Mouse (Mus musculus) forebrain, embryonic 16.5 days (tissue): ENCODE results near the gene Trim67. TPM values are rescaled to one million over a fixed set of nuclear protein-coding genes. Genes with fewer than 3 reads are reported as not detected.

Experiments used
- ATAC-seq: fragments of 200-750 bp; cut with Nextera tagmentation; 2 replicates; pipeline ENCODE4 v1.8.0; 2017; ENCODE audit warnings: mild to moderate bottlenecking, moderate library complexity
- H3K27ac ChIP-seq: fragments of 300-500 bp; sonication (generic); 2 replicates; pipeline ENCODE4 v1.5.1; 2014; ENCODE audit warnings: low read length, control low read depth
- H3K27me3 ChIP-seq: fragments of 300-500 bp; sonication (generic); replicated peaks from 2 replicates; pipeline ENCODE4 v1.6.1; 2014; ENCODE audit warnings: low read length; ENCODE audit not compliant: control insufficient read depth, insufficient read depth
- H3K36me3 ChIP-seq: fragments of 300-500 bp; sonication (generic); 2 replicates; pipeline ENCODE4 v1.6.1; 2014; ENCODE audit not compliant: control insufficient read depth, insufficient read depth
- H3K4me1 ChIP-seq: fragments of 300-500 bp; sonication (generic); replicated peaks from 2 replicates; pipeline ENCODE4 v1.6.1; 2014; ENCODE audit warnings: low read length; ENCODE audit not compliant: control insufficient read depth, insufficient read depth
- H3K4me2 ChIP-seq: fragments of 300-500 bp; sonication (generic); 2 replicates; pipeline ENCODE4 v1.6.1; 2014; ENCODE audit warnings: mild to moderate bottlenecking, low read length, control low read depth
- H3K4me3 ChIP-seq: fragments of 300-500 bp; sonication (generic); replicated peaks from 2 replicates; pipeline ENCODE4 v1.5.1; 2014; ENCODE audit warnings: mild to moderate bottlenecking, low read length, control low read depth
- H3K9ac ChIP-seq: fragments of 300-500 bp; sonication (generic); replicated peaks from 2 replicates; pipeline ENCODE4 v1.6.1; 2014; ENCODE audit warnings: low read depth, low read length, control low read depth
- H3K9me3 ChIP-seq: fragments of 300-500 bp; sonication (generic); 2 replicates; pipeline ENCODE4 v1.6.1; 2016; ENCODE audit warnings: low read length; ENCODE audit not compliant: control insufficient read depth
- WGBS: fragments of 180-500 bp; shearing (Covaris S2); extraction: QIAGEN DNeasy Blood & Tissue Kit; methylation state at CpG from one replicate; pipeline ENCODE4 v1.1.7; 2014; 5-methylcytosine and 5-hydroxymethylcytosine counted together
- polyA plus RNA-seq: library from polyadenylated mRNA; unstranded; fragments of >200 nt; fragmentation: Nextera tagmentation; extraction: Ambion mirVana; gene quantifications from 2 replicates; pipeline ENCODE4 v1.2.1, GENCODE M21; 2015

The Trim67 gene
- polyA plus RNA-seq, 1 experiment from 2014 or later, result 30.4 TPM

DNA sequence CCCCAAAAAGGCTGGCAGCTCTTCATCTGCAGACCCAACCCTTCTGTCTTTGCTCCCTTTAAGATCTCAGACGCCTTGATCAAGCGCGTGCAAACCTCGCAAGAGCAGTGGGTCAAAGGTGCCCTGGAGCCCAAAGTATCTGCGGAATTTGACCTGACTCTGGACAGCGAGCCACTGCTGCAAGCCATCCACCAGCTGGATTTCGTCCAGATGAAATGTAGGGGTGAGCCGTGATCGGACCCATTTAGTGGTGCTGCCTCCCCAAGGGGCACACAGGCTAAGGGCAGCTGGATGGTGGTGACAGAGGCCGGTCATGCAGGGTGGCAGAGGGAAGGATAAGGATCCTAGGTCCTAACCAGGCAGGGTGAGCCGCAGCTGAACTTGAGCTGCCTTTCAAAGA lies 27.2 kb downstream of the Trim67 start:
- 76% methylated on average over 11 of the region's 11 CpGs for WGBS
- H3K4me2 ChIP-seq, result no peak overlapping the region
- H3K27ac ChIP-seq, result no peak overlapping the region
- H3K27me3 ChIP-seq, result no peaks in the 10 kb centered on the region
- no peak for ATAC-seq
- H3K4me3 ChIP-seq, result no peak overlapping the region
- H3K4me1 ChIP-seq, result no peaks in the 10 kb centered on the region
- peaks cover 24% of the 10 kb centered on the region for H3K36me3 ChIP-seq
- H3K9ac ChIP-seq, result no peak overlapping the region
- no peaks in the 10 kb centered on the region for H3K9me3 ChIP-seq

GRCm38 (mm10) chr8:124823497-124823896 lies 30.6 kb downstream of the Trim67 start:
- no peak overlapping the region for H3K4me3 ChIP-seq
- no peak overlapping the region for H3K27ac ChIP-seq
- peaks cover 11% of the 10 kb centered on the region for H3K36me3 ChIP-seq
- no peak for ATAC-seq
- no peak overlapping the region for H3K4me2 ChIP-seq
- no peaks in the 10 kb centered on the region for H3K4me1 ChIP-seq
- no peaks in the 10 kb centered on the region for H3K27me3 ChIP-seq
- WGBS, result 80% methylated on average over 6 of the region's 6 CpGs
- H3K9ac ChIP-seq, result no peak overlapping the region
- no peaks in the 10 kb centered on the region for H3K9me3 ChIP-seq

DNA sequence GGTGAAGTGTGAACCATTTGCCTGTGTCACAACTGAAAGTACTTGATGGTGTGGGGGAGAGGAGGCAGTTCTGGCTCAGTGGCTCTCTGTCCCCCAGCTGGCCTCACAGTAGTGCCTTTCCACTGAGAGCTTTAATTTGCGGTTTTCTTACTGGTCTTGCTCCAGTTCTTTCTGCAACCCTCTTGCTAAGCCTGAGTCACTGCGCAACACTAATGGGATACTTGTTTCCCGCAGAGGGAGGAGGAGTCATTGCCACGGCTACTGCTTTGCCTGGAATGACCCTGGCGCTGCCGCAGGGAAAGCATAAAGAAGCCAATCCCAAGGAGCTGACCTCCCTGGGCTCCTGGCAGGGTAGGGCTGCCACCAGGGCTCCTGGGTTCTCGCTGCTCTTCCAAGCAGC lies 33.8 kb downstream of the Trim67 start:
- Histone ChIP-seq H3K4me2 (no peak overlapping the region), H3K27ac (no peak overlapping the region), H3K27me3 (no peaks in the 10 kb centered on the region; the same call in 1 of the 2 replicates), H3K9ac (no peak overlapping the region), H3K36me3 (peaks cover 18% of the 10 kb centered on the region), H3K4me3 (no peak overlapping the region), H3K4me1 (no peaks in the 10 kb centered on the region), H3K9me3 (no peaks in the 10 kb centered on the region)
- ATAC-seq, result no peak
- WGBS, result 33% methylated on average over 7 of the region's 7 CpGs

DNA sequence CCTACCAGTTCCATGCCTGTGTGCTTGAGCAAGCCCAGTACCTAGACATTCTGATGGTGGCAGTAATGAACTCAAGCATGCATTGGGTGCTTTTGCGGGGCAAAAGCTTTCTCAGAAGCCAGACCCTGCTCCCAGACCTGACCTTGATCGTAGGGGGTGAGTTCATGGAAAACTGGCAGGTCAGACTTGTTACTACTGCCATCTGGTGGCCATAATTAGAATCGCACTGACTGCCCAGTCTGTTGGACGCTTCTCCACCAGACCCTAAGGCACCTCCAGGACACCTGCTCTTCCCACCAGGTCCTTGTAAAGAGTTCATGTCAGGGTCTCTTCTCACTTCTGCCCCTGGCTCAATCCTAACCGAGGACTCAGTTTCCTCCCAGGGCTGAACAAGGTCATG lies 34.5 kb downstream of the Trim67 start:
- peaks cover 18% of the 10 kb centered on the region for H3K36me3 ChIP-seq
- H3K4me3 ChIP-seq, result no peak overlapping the region
- no peak overlapping the region for H3K9ac ChIP-seq
- no peaks in the 10 kb centered on the region for H3K4me1 ChIP-seq
- WGBS, result 2% methylated on average over 5 of the region's 5 CpGs
- ATAC-seq, result no peak; the same call in 1 of the 2 replicates
- H3K4me2 ChIP-seq, result no peak overlapping the region
- no peaks in the 10 kb centered on the region for H3K9me3 ChIP-seq
- H3K27ac ChIP-seq, result no peak overlapping the region
- H3K27me3 ChIP-seq, result no peaks in the 10 kb centered on the region; the same call in 1 of the 2 replicates

DNA sequence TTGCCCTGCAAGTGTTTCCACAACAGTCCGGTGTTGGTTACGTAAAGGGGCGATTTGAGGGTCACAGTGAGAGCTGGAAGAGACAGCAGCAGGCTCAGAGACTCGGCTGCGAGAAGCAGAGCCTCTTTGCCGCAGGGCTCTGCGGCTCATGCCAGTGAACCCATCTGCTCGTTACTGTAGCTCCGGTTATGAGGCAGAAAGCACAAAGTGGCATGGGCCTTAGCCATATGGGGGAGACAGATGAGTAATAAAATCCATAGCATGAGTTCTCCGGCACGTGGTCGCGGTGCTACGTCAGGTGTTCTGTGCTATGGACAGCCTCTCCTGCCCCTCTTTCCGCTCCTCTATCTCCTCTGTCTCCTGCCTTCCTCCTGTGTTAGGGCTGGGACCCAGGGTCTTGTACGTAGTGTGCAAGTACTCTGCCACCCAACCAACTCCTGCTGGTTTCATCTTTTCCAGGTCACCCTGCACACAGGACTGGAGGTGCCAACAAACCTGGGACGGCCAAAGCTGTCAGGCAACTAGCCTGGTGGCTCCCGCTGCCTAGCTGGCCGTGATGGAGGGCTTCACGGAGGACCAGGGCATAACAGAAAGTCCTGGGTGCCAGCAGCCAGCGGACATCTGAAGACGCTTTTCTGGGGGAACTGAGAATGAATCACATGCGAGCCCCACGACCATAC lies 35.8 kb downstream of the Trim67 start:
- 77% methylated on average over 24 of the region's 24 CpGs for WGBS
- Histone ChIP-seq H3K4me3 (no peak overlapping the region), H3K27ac (no peak overlapping the region), H3K36me3 (peaks cover 17% of the 10 kb centered on the region), H3K27me3 (no peaks in the 10 kb centered on the region; the same call in 1 of the 2 replicates), H3K4me2 (no peak overlapping the region), H3K4me1 (no peaks in the 10 kb centered on the region), H3K9me3 (no peaks in the 10 kb centered on the region), H3K9ac (no peak overlapping the region)
- no peak for ATAC-seq

- no peak for ATAC-seq
- WGBS, result 81% methylated on average over 13 of the region's 13 CpGs
- Histone ChIP-seq H3K4me2 (no peak overlapping the region), H3K9me3 (no peaks in the 10 kb centered on the region), H3K9ac (no peak overlapping the region), H3K36me3 (0 out of 2 replicates have a peak, but pooled peaks cover 9% of the 10 kb centered on the region), H3K27me3 (no peaks in the 10 kb centered on the region; the same call in 1 of the 2 replicates), H3K4me3 (no peak overlapping the region), H3K4me1 (no peaks in the 10 kb centered on the region), H3K27ac (no peak overlapping the region)
These were observed 37.2 kb downstream of the Trim67 start for GRCm38 (mm10) chr8:124830050-124830449.

GRCm38 (mm10) chr8:124831531-124831930 lies 38.6 kb downstream of the Trim67 start:
- no peaks in the 10 kb centered on the region for H3K9me3 ChIP-seq
- H3K4me2 ChIP-seq, result no peak overlapping the region
- 0 out of 2 replicates have a peak, but pooled peaks cover 9% of the 10 kb centered on the region for H3K36me3 ChIP-seq
- no peaks in the 10 kb centered on the region for H3K4me1 ChIP-seq
- ATAC-seq, result no peak
- no peaks in the 10 kb centered on the region; the same call in 1 of the 2 replicates for H3K27me3 ChIP-seq
- no peak overlapping the region for H3K9ac ChIP-seq
- H3K4me3 ChIP-seq, result no peak overlapping the region
- 75% methylated on average over 6 of the region's 6 CpGs for WGBS
- H3K27ac ChIP-seq, result no peak overlapping the region

- Histone ChIP-seq H3K27me3 (no peaks in the 10 kb centered on the region; the same call in 1 of the 2 replicates), H3K4me3 (no peak overlapping the region), H3K9me3 (no peaks in the 10 kb centered on the region), H3K9ac (no peak overlapping the region), H3K27ac (no peak overlapping the region), H3K36me3 (0 out of 2 replicates have a peak, but pooled peaks cover 9% of the 10 kb centered on the region), H3K4me2 (no peak overlapping the region), H3K4me1 (no peaks in the 10 kb centered on the region)
- no peak for ATAC-seq
- 80% methylated on average over 6 of the region's 6 CpGs for WGBS
These were observed 39.0 kb downstream of the Trim67 start for GRCm38 (mm10) chr8:124831941-124832340.

- no peak overlapping the region for H3K27ac ChIP-seq
- WGBS, result 45% methylated on average over 15 of the region's 15 CpGs
- ATAC-seq, result no peak
- no peak overlapping the region for H3K9ac ChIP-seq
- H3K9me3 ChIP-seq, result no peaks in the 10 kb centered on the region
- H3K4me1 ChIP-seq, result no peaks in the 10 kb centered on the region
- no peak overlapping the region for H3K4me2 ChIP-seq
- no peaks in the 10 kb centered on the region; the same call in 1 of the 2 replicates for H3K27me3 ChIP-seq
- H3K4me3 ChIP-seq, result no peak overlapping the region
- H3K36me3 ChIP-seq, result 0 out of 2 replicates have a peak, but pooled peaks cover 9% of the 10 kb centered on the region
These were observed 40.7 kb downstream of the Trim67 start for GRCm38 (mm10) chr8:124833430-124834205.
